Mouse (Mus musculus) bone marrow, adult 2 months (tissue): ENCODE results near the gene Tnip1. TPM values are rescaled to one million over a fixed set of nuclear protein-coding genes. Genes with fewer than 3 reads are reported as not detected.

Source experiments
- H3K27ac ChIP-seq: fragments of 200-500 bp; 2 replicates; pipeline ENCODE4 v1.5.1; 2012; ENCODE audit warnings: low read depth, mild to moderate bottlenecking, control low read depth, inconsistent platforms, low read length; ENCODE audit not compliant: control insufficient read depth, poor library complexity, insufficient read depth
- H3K4me1 ChIP-seq: fragments of 200-500 bp; 2 replicates; pipeline ENCODE4 v1.6.1; 2011; ENCODE audit warnings: low read length; ENCODE audit not compliant: control insufficient read depth, insufficient read depth
- H3K4me3 ChIP-seq: fragments of 200-500 bp; replicated peaks from 2 replicates; pipeline ENCODE3; 2011; ENCODE audit warnings: mild to moderate bottlenecking, low read depth, low read length, control low read depth; ENCODE audit not compliant: control insufficient read depth
- CTCF ChIP-seq: fragments of 200-500 bp; IDR thresholded peaks from 2 replicates; pipeline ENCODE4 v1.5.1; 2011; ENCODE audit warnings: low read length, control low read depth; ENCODE audit not compliant: control insufficient read depth, insufficient read depth
- POLR2A ChIP-seq: fragments of 200-500 bp; IDR thresholded peaks from 2 replicates; pipeline ENCODE4 v1.6.1; 2011; ENCODE audit warnings: low read depth, mild to moderate bottlenecking, control low read depth, low read length, borderline replicate concordance; ENCODE audit not compliant: control insufficient read depth
- WGBS: fragments of 180-500 bp; shearing (Covaris S2); methylation state at CpG from one replicate; pipeline ENCODE4 v1.1.7; 2018; 5-methylcytosine and 5-hydroxymethylcytosine counted together
- polyA plus RNA-seq: library from polyadenylated mRNA; stranded (reverse); fragments of >200 nt; gene quantifications from 2 replicates; pipeline ENCODE4 v1.2.4, GENCODE M21; 2011; ENCODE audit warnings: low replicate concordance; ENCODE audit not compliant: missing spikeins, insufficient read depth, insufficient read length

Tnip1 gene
- polyA plus RNA-seq, 1 experiment = 22.5 TPM

DNA sequence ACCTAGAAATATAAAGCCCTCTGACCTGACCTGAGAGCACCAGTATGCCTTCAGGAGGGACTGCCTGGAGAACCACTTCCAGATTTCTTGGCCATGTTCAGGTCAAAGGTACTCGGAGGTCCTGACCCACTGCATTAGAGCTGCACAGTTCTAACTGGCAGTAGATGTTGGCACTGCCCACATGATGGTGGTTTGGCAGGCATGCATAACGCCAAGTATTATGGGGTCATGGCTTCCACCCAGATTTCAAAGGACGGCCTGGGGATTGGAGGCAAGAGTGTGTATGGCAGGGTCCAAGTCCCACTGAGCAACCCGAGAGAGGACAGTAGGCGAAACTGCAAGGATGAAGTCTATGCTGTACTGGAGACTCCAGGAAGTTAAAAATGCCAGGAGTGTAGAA, 48.9 kb downstream of the Tnip1 start:
- Histone ChIP-seq H3K4me1 (no peaks in the 10 kb centered on the region), H3K27ac (no peak overlapping the region), H3K4me3 (no peak overlapping the region)
- TF ChIP-seq POLR2A = no peak
- no peak for TF ChIP-seq CTCF
- 90% methylated on average over 5 of the region's 5 CpGs for WGBS

DNA sequence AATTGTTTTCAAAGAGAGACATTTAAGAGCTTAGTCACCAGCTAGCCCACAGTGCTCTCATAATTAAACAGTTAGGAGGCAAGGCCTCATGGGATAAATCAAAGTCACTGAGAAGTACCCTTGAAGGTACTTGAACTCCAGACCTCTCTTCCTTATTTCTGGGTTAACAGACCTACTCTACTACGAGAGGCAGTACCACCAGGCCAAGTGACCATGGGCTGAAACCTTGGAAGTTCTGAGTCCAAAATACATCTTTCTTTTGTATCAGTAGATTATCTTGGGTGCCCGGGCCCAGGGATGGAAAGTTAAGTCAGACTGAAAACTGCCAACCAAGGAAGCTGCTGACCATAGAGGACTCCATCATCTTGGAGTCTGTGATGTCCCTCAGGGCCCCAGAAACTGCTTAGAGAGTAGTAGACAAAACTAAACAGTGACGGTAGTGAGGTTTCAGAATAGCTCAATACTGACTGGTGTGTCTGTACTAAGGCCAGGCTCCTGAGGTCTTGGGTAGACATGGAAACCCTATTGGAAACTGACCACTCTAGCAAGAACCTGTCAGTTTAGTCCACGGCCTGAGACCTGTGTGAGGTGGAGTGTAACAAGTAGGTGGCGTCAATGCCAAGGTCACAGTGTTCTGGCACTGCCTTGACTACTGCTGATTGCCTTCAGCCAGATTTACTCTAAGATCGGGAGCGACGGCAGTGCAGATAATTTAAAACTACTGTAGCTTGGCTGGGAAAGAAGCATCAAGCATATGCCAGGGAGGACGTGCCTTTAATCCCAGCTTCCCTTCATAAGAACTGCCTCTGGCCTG, 50.0 kb downstream of the Tnip1 start:
- WGBS = 85% methylated on average over 9 of the region's 9 CpGs

GRCm38 (mm10) chr11:54911671-54912502, 50.8 kb downstream of the Tnip1 start:
- WGBS = 87% methylated on average over 7 of the region's 7 CpGs
- Histone ChIP-seq H3K27ac (no peak overlapping the region), H3K4me1 (no peaks in the 10 kb centered on the region), H3K4me3 (no peak overlapping the region)
- TF ChIP-seq CTCF (no peak), POLR2A (no peak)

More for the DNA sequence above, 50.0 kb downstream of the Tnip1 start:
- Histone ChIP-seq H3K27ac (no peak overlapping the region), H3K4me3 (no peak overlapping the region), H3K4me1 (no peaks in the 10 kb centered on the region)
- TF ChIP-seq POLR2A (no peak), CTCF (no peak)

DNA sequence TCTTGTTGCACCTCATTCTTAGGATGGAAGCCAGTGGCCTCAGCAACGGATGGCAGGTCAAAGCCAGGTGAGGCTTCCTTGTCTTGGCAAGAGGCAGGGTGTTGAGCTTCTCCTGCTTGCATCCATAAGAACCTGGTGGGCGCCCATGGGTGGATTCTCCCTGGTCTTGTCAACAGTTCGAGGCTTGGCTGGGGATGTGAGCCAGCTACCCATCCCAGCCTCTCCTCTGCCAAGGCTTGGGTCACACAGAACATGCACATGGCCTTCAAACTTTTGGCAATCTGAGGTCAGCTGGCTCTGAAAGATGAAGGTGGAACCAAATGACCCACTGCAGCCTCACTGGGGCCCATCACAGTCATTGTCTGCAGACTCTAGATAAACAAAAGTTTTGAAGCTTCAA, 51.5 kb downstream of the Tnip1 start:
- 87% methylated on average over 3 of the region's 3 CpGs for WGBS
- no peak overlapping the region for H3K27ac ChIP-seq
- TF ChIP-seq CTCF = no peak
- no peak for TF ChIP-seq POLR2A
- H3K4me1 ChIP-seq = no peaks in the 10 kb centered on the region
- H3K4me3 ChIP-seq = no peak overlapping the region

DNA sequence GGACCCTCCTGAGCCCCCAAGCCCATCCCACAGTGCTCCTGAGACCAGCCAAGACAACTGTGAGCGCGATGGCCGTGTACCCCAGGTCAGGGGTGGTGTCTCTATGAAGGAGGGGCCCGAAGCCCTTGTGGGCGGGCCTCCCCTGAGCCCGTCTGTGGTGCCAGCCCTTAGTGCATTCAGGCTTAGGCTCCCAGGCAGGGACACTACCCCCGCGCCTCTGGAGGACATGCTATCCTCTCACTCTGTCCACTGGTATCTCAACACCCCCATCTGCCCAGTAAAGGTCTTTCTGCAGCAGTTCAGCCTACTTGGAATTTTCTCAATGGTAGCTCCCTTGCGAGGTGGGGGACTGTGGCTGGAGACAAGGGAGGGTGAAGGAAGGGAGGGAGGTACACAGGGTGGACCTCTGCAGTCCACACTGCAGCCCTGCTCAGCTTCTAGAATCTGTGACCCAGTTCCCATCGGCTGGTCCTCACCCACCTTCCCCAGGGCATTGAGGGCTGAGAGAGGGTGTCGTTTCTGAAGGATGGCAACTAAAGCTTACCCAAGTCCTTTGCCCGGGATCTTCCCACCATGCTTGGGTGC, 52.5 kb downstream of the Tnip1 start:
- Histone ChIP-seq H3K4me1 (no peaks in the 10 kb centered on the region), H3K27ac (no peak overlapping the region)
- WGBS = 82% methylated on average over 12 of the region's 12 CpGs

DNA sequence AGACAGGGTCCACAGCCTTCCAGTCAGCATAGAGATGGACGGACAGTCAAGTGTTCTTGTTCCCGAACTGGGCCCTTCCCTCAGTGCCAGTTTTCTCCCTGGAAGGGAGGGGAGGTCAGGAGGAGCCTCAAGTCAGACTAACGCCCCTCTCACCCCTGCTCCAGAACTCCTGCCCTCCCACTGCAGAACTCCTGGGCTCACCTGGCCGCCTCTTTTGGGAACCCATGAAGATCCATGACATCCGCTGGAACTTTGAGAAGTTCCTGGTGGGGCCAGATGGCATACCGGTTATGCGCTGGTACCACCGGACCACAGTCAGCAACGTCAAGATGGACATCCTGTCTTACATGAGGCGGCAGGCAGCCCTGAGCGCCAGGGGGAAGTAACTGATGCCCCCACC, 53.4 kb downstream of the Tnip1 start:
- no peaks in the 10 kb centered on the region for H3K4me1 ChIP-seq
- no peak overlapping the region for H3K27ac ChIP-seq
- 79% methylated on average over 11 of the region's 11 CpGs for WGBS
- TF ChIP-seq CTCF (no peak), POLR2A (no peak)
- no peak overlapping the region for H3K4me3 ChIP-seq

More for the DNA sequence above, 52.5 kb downstream of the Tnip1 start:
- TF ChIP-seq POLR2A (no peak), CTCF (no peak)
- H3K4me3 ChIP-seq = no peak overlapping the region

GRCm38 (mm10) chr11:54907259-54907658, 55.5 kb downstream of the Tnip1 start:
- TF ChIP-seq POLR2A (no peak), CTCF (no peak)
- Histone ChIP-seq H3K4me1 (no peaks in the 10 kb centered on the region; the same call in 1 of the 2 replicates), H3K4me3 (no peak overlapping the region), H3K27ac (no peak overlapping the region)
- WGBS = 82% methylated on average over 5 of the region's 5 CpGs

DNA sequence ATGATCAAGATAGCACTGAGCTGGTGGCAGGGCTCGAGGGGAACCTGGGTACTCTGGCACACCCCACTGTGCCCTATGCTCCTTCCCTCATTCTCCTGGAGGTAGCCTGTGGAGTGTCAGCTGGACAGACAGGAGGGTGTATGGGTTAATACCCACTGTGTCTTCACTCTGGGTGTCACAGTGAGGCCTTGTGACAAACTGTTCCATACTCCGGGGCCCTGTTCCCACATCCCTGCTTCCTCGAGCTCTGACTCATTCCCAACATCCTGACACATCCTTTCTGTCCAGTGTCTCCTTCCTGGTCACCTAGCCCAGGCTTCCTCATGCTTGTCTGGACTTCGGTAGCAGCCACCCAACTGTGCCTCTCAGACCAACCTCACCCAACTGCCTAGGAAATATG, 56.3 kb downstream of the Tnip1 start:
- WGBS = 61% methylated on average over 4 of the region's 4 CpGs
- Histone ChIP-seq H3K4me3 (no peak overlapping the region), H3K27ac (no peak overlapping the region), H3K4me1 (no peaks in the 10 kb centered on the region; the same call in 1 of the 2 replicates)
- no peak for TF ChIP-seq POLR2A
- no peak for TF ChIP-seq CTCF
